Mouse (Mus musculus) CH12.LX (cell line): ENCODE measurements around the gene Bhlha15. TPM values are rescaled to one million over a fixed set of nuclear protein-coding genes. Genes with fewer than 3 reads are reported as not detected.

Experiments used
- DNase-seq: peaks from one replicate; pipeline ENCODE4 v3.0.0-alpha.2; 2013; ENCODE audit errors: extremely low read depth
- H3K27ac ChIP-seq: 2 replicates; pipeline ENCODE4 v1.5.1; 2012; ENCODE audit warnings: low read depth, mild to moderate bottlenecking, control low read depth, moderate library complexity; ENCODE audit not compliant: insufficient read depth
- H3K27me3 ChIP-seq: replicated peaks from 2 replicates; pipeline ENCODE3; 2012; ENCODE audit warnings: inconsistent platforms
- H3K36me3 ChIP-seq, 2 experiments: replicated peaks in 1 of 2; 2 replicates each; pipeline versions ENCODE3 to v1.6.1; 2012; ENCODE audit warnings: inconsistent platforms in 1 of 2, low read length in 1 of 2, mild to moderate bottlenecking in 1 of 2, mixed read lengths in 1 of 2, moderate library complexity in 1 of 2; ENCODE audit not compliant: control insufficient read depth in 1 of 2, insufficient read depth in 1 of 2
- H3K4me1 ChIP-seq, 2 experiments: 2 replicates each; pipeline ENCODE4 v1.6.1; 2012; ENCODE audit warnings: inconsistent platforms in 1 of 2, moderate library complexity in 1 of 2; ENCODE audit not compliant: insufficient read depth in 2 of 2, control insufficient read depth in 1 of 2
- H3K4me2 ChIP-seq: 2 replicates; pipeline ENCODE4 v1.6.1; 2012; ENCODE audit warnings: low read depth, mild to moderate bottlenecking, control low read depth; ENCODE audit not compliant: poor library complexity, insufficient read depth, severe bottlenecking
- H3K4me3 ChIP-seq, 3 experiments: fragments of 150-350 bp in 1 of 3; sonication (generic) in 1 of 3; replicated peaks in 1 of 3; 2 replicates each; pipeline versions ENCODE3 to v1.5.1; 2011 to 2012; ENCODE audit warnings: low read depth in 2 of 3, low read length in 2 of 3, mild to moderate bottlenecking in 2 of 3, moderate library complexity in 2 of 3, control low read depth in 1 of 3, improper control_type of control experiment in 1 of 3, inconsistent platforms in 1 of 3, mixed read lengths in 1 of 3; ENCODE audit not compliant: poor library complexity in 1 of 3
- H3K79me2 ChIP-seq: replicated peaks from 2 replicates; pipeline ENCODE4 v1.6.1; 2012; ENCODE audit warnings: mild to moderate bottlenecking, moderate library complexity; ENCODE audit not compliant: control insufficient read depth, poor library complexity, insufficient read depth, severe bottlenecking; ENCODE audit errors: extremely low read depth
- H3K9ac ChIP-seq: 2 replicates; pipeline ENCODE4 v1.6.1; 2012; ENCODE audit warnings: low read depth, mild to moderate bottlenecking, control low read depth, moderate library complexity; ENCODE audit not compliant: insufficient read depth
- H3K9me3 ChIP-seq: replicated peaks from 2 replicates; pipeline ENCODE3; 2012; ENCODE audit warnings: low read length, inconsistent platforms, mixed read lengths
- BHLHE40 ChIP-seq: IDR thresholded peaks from 2 replicates; pipeline ENCODE4 v1.6.1; 2011; ENCODE audit warnings: mild to moderate bottlenecking, low read depth, low read length, improper control_type of control experiment
- CHD2 ChIP-seq: IDR thresholded peaks from 2 replicates; pipeline ENCODE4 v1.6.1; 2011; ENCODE audit warnings: low read length, improper control_type of control experiment
- CTCF ChIP-seq, 2 experiments: IDR thresholded peaks in 1 of 2; conservative IDR thresholded peaks in 1 of 2; 2 replicates each; pipeline ENCODE4 v1.5.1; 2011 to 2012; ENCODE audit warnings: low read depth in 2 of 2, low read length in 2 of 2, improper control_type of control experiment in 1 of 2, inconsistent platforms in 1 of 2, mild to moderate bottlenecking in 1 of 2, moderate library complexity in 1 of 2
- E2F4 ChIP-seq: IDR thresholded peaks from 2 replicates; pipeline ENCODE4 v1.6.1; 2011; ENCODE audit warnings: low read depth, low read length, improper control_type of control experiment; ENCODE audit not compliant: insufficient replicate concordance
- ETS1 ChIP-seq: conservative IDR thresholded peaks from 2 replicates; pipeline ENCODE4 v1.6.1; 2012; ENCODE audit warnings: low read depth, mild to moderate bottlenecking, inconsistent platforms, low read length, improper control_type of control experiment, moderate library complexity
- IRF4 ChIP-seq: IDR thresholded peaks from 2 replicates; pipeline ENCODE4 v1.6.1; 2014; ENCODE audit warnings: low read depth, mild to moderate bottlenecking, inconsistent platforms, low read length, improper control_type of control experiment
- JUN ChIP-seq: IDR thresholded peaks from 2 replicates; pipeline ENCODE4 v1.6.1; 2011; ENCODE audit warnings: low read depth, mild to moderate bottlenecking, low read length, improper control_type of control experiment, moderate library complexity; ENCODE audit not compliant: insufficient read depth
- JUND ChIP-seq: conservative IDR thresholded peaks from 2 replicates; pipeline ENCODE4 v1.6.1; 2011; ENCODE audit warnings: low read depth, low read length, improper control_type of control experiment
- MAFK ChIP-seq: IDR thresholded peaks from 2 replicates; pipeline ENCODE4 v1.6.1; 2011; ENCODE audit warnings: low read length, improper control_type of control experiment; ENCODE audit not compliant: insufficient replicate concordance
- MAX ChIP-seq: IDR thresholded peaks from 2 replicates; pipeline ENCODE4 v1.6.1; 2011; ENCODE audit warnings: low read length, improper control_type of control experiment
- MAZ ChIP-seq: IDR thresholded peaks from 2 replicates; pipeline ENCODE4 v1.6.1; 2012; ENCODE audit warnings: low read depth, mild to moderate bottlenecking, inconsistent platforms, low read length, improper control_type of control experiment, moderate library complexity
- MEF2A ChIP-seq: IDR thresholded peaks from 2 replicates; pipeline ENCODE4 v1.6.1; 2014; ENCODE audit warnings: low read depth, mild to moderate bottlenecking, inconsistent platforms, low read length, improper control_type of control experiment, borderline replicate concordance
- MXI1 ChIP-seq: IDR thresholded peaks from 2 replicates; pipeline ENCODE4 v1.6.1; 2011; ENCODE audit warnings: mild to moderate bottlenecking, low read depth, low read length, improper control_type of control experiment
- MYC ChIP-seq: IDR thresholded peaks from 2 replicates; pipeline ENCODE4 v1.6.1; 2011; ENCODE audit warnings: low read depth, mild to moderate bottlenecking, improper control_type of control experiment, low read length
- NELFE ChIP-seq: IDR thresholded peaks from 2 replicates; pipeline ENCODE4 v1.6.1; 2011; ENCODE audit warnings: low read depth, low read length, improper control_type of control experiment
- NRF1 ChIP-seq: IDR thresholded peaks from 2 replicates; pipeline ENCODE4 v1.6.1; 2014; ENCODE audit warnings: low read depth, mild to moderate bottlenecking, inconsistent platforms, low read length, improper control_type of control experiment, moderate library complexity
- RAD21 ChIP-seq: IDR thresholded peaks from 2 replicates; pipeline ENCODE4 v1.6.1; 2011; ENCODE audit warnings: low read depth, mild to moderate bottlenecking, low read length, improper control_type of control experiment, moderate library complexity
- RCOR1 ChIP-seq: conservative IDR thresholded peaks from 2 replicates; pipeline ENCODE4 v1.6.1; 2012; ENCODE audit warnings: low read depth, mild to moderate bottlenecking, inconsistent platforms, low read length, improper control_type of control experiment
- SIN3A ChIP-seq: IDR thresholded peaks from 2 replicates; pipeline ENCODE4 v1.6.1; 2012; ENCODE audit warnings: low read length, improper control_type of control experiment, inconsistent platforms
- SMC3 ChIP-seq: IDR thresholded peaks from 2 replicates; pipeline ENCODE4 v1.6.1; 2011; ENCODE audit warnings: low read depth, low read length, improper control_type of control experiment
- TBP ChIP-seq: conservative IDR thresholded peaks from 2 replicates; pipeline ENCODE4 v1.6.1; 2011; ENCODE audit warnings: low read depth, low read length, improper control_type of control experiment
- USF1 ChIP-seq: IDR thresholded peaks from 2 replicates; pipeline ENCODE4 v1.6.1; 2014; ENCODE audit warnings: low read depth, mild to moderate bottlenecking, inconsistent platforms, low read length, improper control_type of control experiment
- ZC3H11A ChIP-seq: IDR thresholded peaks from 2 replicates; pipeline ENCODE4 v1.6.1; 2012; ENCODE audit warnings: low read depth, mild to moderate bottlenecking, inconsistent platforms, low read length, improper control_type of control experiment
- dilution Hi-C: fragments of 300-500 bp; cut with MboI; formaldehyde crosslinking; loops from 2 replicates; pipeline ENCODE4 v1.14.3; 2020; ENCODE audit warnings: low sequenced_read_pairs; ENCODE audit not compliant: extremely low pct_unique_long_range_greater_than_20kb, extremely low pct_ligation_motif_present
- in situ Hi-C: fragments of 300-500 bp; cut with MboI; formaldehyde crosslinking; loops from 3 replicates; pipeline ENCODE4 v1.14.3; 2019; ENCODE audit warnings: low sequenced_read_pairs, low pct_ligation_motif_present, low pct_unique_long_range_greater_than_20kb, mixed read lengths
- polyA plus RNA-seq: library from polyadenylated mRNA; unstranded; fragments of >175 nt; gene quantifications from 2 replicates; pipeline ENCODE4 v1.2.1, GENCODE M21; 2012; ENCODE audit warnings: low read depth; ENCODE audit not compliant: insufficient read length
- total RNA-seq, 2 experiments: library from RNA; depleted of rRNA; stranded (reverse); fragments of 300-350 nt in 1 of 2; fragments of >200 nt in 1 of 2; gene quantifications; 2 replicates each; pipeline ENCODE4 v1.2.3; 2012 to 2014

Gene Bhlha15
- total and polyA plus RNA-seq, 3 experiments = 0.90 to 6.1 (median 4.0) TPM

GRCm38 (mm10) chr5:144173648-144174047 lies 16.4 kb upstream of the Bhlha15 start:
- DNase-seq = no peak
- no peak overlapping the region for H3K27ac ChIP-seq
- H3K4me3 ChIP-seq = no peak overlapping the region
- H3K36me3 ChIP-seq = peaks cover 53 to 91% of the 10 kb centered on the region in 2 experiments
- H3K4me1 ChIP-seq = peaks cover 0 to 8% of the 10 kb centered on the region in 2 experiments; a peak in 2 of 4 replicates
- TF ChIP-seq MXI1 (no peak), IRF4 (no peak), ZC3H11A (no peak), MAFK (no peak), MYC (no peak), NELFE (no peak), MAX (no peak), RAD21 (no peak), TBP (no peak), MEF2A (no peak)
- TF ChIP-seq, all 38 proteins: peak for 0
- no peak overlapping the region for H3K9ac ChIP-seq
- no peaks in the 10 kb centered on the region for H3K79me2 ChIP-seq
- H3K27me3 ChIP-seq = no peaks in the 10 kb centered on the region
- no peaks in the 10 kb centered on the region for H3K9me3 ChIP-seq
- dilution Hi-C loops = no loop called here
- in situ Hi-C loops = no loop called here
- no peak overlapping the region for H3K4me2 ChIP-seq

DNA sequence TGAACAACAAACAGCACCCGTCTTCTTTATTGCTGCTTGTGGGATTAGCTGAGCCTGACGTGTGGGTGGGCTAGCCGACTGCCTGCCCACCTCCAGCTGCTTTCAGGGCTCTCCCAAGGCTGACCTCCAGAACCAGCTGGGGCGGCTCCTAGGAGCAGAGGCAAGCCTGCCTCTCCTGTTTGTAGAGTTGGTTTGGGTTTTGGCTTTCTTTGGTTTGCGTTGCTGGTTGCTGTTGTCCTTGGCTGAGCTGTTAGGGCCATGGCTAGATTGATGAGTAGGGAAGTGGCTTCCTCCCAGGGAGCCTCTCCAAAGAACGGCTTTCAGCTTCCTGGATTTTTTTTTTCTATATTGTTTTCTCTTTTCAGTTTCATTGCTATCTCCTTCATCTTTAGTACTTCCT lies 11.9 kb upstream of the Bhlha15 start:
- H3K4me2 ChIP-seq = no peak overlapping the region
- TF ChIP-seq SIN3A (no peak), USF1 (no peak), SMC3 (no peak), NRF1 (no peak), JUND (no peak), E2F4 (no peak), BHLHE40 (no peak), IRF4 (no peak), MEF2A (no peak), CTCF (conservative IDR thresholded peaks at IDR 0.05 in 1 of 2, IDR thresholded peaks at IDR 0.05 in 1 of 2; ENCODE audit: low read depth in 2 of 2, low read length in 2 of 2) (no peak), MAZ (no peak), MAX (no peak), RCOR1 (no peak), MXI1 (no peak), CHD2 (no peak), ETS1 (no peak), ZC3H11A (no peak), JUN (no peak)
- no peaks in the 10 kb centered on the region for H3K9me3 ChIP-seq
- H3K9ac ChIP-seq = no peak overlapping the region
- DNase-seq = no peak
- H3K4me3 ChIP-seq = no peak overlapping the region
- H3K79me2 ChIP-seq = no peaks in the 10 kb centered on the region
- no peak overlapping the region for H3K27ac ChIP-seq
- peaks cover 14 to 35% of the 10 kb centered on the region in 2 experiments for H3K4me1 ChIP-seq
- in situ Hi-C loops (no loop called here), dilution Hi-C loops (no loop called here)
- peaks cover 35 to 79% of the 10 kb centered on the region in 2 experiments for H3K36me3 ChIP-seq
- H3K27me3 ChIP-seq = no peaks in the 10 kb centered on the region
